Mouse (Mus musculus) gastrocnemius, postnatal 36 days (tissue): ENCODE data around the gene Cnn2. TPM values are rescaled to one million over a fixed set of nuclear protein-coding genes. Genes with fewer than 3 reads are reported as not detected.

Experiments
- DNase-seq, 2 experiments: peaks; one replicate each; pipeline ENCODE4 v3.0.0; 2022
- intact Hi-C: fragments of 180-260 bp; cut with DNase I; formaldehyde crosslinking; loops from one replicate; pipeline ENCODE4 v1.15.1; 2025
- total RNA-seq, 2 experiments: library from RNA; stranded (reverse); gene quantifications; 2 replicates each; pipeline ENCODE4 v1.2.3; 2021

Cnn2 gene
- total RNA-seq, 2 experiments from 2014 or later: 5.2 to 6.0 TPM

DNA sequence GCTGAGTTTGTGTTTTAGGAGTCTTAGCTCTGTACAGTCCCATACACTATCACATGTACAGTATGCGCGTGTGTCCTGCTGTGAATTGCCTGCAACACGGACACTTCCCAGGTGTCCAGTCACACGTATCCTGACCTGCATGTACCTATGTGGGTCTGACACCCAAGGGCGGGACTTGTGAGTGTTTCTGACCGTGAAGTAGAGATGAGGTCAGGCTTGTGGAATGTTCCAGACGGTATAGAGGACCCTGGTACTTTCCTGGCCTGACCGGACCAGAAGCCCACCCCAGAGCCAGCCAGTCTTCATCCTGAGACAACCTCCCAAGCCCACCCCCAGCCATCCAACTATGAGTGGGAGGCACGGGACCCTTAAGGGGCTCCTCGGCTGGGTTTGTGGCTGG, 27.2 kb downstream of the Cnn2 start:
- intact Hi-C loops: no loop called here
- DNase-seq: no peak

DNA sequence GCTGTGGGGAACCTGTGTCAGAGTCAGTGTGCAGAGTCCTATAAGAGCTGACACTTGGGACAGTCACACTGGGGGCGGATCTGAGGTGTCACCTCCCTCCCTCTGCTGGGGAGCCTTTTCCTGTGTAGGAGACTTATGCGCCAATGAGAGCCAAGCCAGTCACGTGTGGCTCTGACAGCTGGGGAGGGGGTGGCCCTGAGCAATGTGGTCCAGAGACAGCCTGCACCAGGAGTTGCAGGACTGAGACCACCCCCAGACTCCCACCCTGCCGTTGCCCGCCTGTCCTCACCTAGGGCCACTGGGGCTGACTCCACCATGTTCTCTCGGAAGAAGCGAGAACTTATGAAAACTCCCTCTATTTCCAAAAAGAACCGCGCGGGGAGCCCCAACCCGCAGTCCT, 28.1 kb downstream of the Cnn2 start, which contains the start of gene Arhgap45:
TSS of gene Arhgap45 (plus strand) at position 143 of the 400 bp plus-strand sequence.
- no peak for DNase-seq
- intact Hi-C loops: no loop called here

DNA sequence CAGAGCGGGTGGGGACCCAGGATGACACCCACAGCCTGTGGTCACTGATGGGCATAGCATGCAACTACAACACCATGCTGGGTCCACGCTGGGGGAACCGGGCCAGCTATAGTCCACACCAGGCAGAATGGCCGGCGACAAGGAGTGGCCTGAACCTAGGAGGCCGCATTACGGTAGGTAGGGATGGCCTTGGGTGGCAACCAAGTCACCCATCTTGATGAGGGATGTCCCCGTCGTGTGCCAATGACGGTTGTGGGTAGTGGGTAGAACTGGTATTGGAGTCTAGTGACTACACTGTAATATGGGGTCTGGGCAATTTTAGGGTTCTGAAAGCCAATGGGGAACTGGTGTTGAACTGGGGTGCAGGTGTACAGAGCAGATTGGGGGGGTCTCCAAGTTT, 28.5 kb downstream of the Cnn2 start:
- intact Hi-C loops: no loop called here
- no peak for DNase-seq

DNA sequence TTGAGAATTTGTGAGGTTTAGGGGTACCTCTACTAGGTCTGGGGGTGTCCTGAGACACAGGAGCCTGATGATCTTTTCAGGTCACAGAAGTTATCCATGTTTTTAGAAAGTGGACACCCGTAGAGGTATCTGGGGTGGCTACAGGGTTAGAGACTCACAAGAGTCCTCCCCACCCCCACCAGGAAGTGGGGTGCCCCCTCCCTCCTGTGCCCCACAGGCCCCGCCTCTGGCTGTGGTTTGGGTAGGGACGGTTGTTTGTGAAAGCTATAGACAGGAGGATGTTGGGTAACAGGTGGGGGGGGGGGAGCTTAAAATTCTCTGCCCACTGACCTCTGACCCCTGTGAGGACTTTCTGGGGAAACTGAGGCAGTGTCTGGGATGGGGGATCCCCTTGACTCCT, 29.0 kb downstream of the Cnn2 start:
- intact Hi-C loops: no loop called here
- no peak for DNase-seq

DNA sequence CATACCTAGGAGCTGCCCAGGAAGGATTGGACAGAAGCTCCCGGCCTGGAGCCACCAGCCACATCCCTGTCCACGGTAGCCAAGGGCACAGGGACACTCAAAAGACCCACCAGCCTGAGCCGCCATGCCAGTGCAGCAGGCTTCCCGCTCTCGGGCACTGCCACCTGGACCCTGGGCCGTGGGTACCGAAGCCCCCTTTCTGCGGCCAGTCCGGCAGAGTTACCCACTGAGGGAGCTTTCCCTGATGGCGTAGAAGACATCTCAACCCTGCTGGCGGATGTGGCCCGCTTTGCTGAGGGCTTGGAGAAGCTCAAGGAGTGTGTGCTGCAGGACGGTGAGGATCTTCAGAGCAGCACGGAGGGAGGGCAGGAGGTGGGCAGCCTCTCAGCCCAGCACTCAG, 29.4 kb downstream of the Cnn2 start:
- intact Hi-C loops: no loop called here
- DNase-seq: no peak

DNA sequence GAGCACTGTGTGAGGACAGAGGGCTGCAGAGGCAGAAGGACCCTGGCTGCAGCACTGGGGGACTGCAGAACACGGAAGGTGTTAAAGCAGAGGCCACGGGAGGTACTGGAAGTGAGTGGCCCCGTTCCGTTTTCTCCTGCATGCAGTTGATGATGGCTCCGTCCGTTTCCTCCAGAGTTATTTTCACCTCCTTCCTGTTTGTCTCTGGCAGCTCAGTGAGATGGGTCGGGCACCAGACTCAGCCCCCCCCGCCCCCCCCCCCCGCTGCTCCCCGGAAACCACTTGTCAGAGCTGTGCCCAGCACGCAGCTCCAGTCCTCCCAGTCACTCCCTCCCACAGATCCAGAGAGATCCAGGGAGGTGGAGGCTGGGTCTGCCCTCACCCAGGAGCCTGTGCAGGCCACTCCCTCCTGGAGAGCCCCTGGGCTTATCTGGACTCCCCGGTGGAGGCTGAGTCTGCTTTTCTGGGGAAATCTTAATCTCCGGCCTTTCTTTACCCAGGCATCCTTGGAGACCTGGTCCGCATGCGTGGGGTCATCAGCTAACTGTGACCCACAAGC, 30.4 kb downstream of the Cnn2 start:
- no peak for DNase-seq
- intact Hi-C loops: no loop called here

DNA sequence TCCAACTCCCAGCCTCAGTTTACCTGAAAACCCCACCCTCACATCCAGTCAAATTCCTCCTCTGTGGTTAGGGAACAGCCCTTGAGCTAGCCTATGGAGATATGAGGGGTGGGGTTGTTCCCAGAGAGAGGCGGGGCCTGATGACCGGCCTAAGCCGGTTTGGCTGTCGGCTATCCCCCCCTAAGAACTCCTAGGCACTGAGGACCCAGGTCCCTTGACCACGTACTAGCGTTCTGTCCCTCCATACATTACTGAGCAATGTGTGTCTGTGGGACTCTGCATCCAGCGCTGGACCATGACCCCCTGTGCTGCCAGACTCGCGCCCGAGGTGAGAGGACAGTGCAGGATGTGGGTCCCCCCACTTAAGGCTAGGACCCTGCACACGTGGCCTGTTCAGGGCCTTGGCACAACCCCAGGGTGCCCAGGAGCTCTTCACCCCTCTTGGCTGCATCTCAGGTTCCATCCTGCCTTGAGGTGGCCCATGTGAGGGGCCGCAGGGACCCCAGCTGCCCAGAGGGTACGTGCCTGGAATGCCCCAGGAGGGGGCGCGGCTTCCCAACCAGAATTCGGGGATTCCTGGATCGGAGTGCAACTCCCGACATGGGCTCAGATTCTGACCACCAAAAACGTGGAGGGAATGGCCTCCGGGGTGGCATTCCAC, 31.2 kb downstream of the Cnn2 start:
- DNase-seq: no peak
- intact Hi-C loops: no loop called here

DNA sequence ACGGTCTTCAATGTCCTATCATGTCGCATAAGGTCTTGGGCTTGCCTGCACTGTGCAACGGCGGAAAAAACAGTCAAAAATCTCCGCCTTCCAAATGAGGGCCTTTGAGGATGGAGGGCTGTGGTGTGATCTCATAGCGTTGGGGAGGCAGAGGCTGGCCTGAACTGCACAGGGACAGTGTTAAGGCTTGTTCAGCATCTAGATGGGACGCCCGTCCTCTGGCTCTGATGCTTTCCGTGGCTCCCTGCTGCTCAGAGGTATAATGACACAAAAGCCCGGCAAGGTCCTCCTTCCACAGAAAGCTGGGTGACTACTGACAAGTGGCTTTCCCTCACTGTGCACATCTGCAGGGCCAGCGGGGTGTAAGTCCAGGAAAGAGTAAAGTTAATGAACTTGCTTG, 31.8 kb downstream of the Cnn2 start:
- intact Hi-C loops: no loop called here
- no peak for DNase-seq

DNA sequence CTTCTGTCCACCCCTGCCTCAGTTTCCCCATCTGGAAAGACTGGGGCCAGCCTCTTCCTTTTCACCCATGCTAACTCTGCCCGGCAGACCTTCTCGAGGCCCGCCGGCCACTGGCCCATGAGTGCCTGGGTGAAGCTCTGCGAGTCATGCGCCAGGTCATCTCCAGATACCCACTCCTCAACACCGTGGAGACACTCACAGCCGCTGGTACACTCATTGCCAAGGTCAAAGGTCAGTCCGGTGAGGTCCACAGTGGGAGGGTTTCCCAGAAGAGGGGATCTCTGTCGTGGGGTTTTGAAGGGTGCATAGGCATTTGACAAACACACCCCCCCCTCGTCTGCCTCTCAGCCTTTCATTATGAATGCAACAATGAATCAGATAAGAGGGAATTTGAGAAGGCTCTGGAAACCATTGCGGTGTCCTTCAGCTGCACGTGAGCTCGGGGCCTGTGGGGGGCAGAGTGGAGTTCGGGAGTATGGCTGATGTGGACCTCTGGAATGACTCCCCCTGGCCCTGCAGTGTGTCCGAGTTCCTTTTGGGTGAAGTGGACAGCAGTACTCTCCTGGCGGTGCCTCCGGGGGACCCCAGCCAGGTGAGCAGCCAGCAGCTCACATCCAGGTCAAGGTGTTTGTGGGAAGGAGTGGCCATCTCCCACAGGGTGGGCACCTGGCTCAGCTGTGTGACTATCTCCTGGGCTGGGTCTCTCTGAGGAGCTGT, 32.4 kb downstream of the Cnn2 start:
- intact Hi-C loops: no loop called here
- no peak for DNase-seq

DNA sequence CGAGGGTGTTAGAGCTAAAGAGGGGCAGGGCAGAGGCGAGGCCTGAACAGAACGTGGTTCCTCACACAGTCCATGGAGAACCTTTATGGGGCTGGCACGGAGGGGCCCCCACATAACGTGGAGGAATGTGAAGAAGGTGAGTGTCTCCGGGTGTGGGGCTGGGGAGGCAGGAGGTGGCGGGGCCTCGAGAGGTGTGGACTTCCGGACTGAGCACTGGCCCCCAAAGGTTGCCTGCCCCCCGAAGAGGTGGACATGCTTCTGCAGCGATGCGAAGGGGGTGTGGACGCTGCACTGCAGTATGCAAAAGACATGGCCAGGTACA, 32.9 kb downstream of the Cnn2 start:
- intact Hi-C loops: no loop called here
- DNase-seq: no peak

DNA sequence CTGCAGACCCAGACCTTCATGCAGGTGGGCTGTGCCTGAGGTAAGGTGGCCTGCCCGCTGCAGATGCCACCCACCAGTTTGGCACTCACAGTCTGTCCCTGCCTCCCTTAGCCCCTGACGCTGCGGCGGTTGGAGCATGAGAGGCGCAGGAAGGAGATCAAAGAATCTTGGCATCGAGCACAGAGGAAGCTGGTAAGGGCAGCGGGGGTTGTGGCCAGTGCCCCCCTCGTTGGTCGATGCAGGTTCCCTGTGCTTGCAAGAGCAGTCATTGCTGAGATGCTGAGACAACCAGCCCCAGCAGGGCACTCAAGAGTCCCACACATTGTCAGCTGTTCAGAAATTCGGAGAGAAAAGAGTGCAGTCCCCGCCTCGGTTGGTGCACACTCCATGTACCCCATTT, 33.8 kb downstream of the Cnn2 start:
- DNase-seq: no peak
- intact Hi-C loops: no loop called here

DNA sequence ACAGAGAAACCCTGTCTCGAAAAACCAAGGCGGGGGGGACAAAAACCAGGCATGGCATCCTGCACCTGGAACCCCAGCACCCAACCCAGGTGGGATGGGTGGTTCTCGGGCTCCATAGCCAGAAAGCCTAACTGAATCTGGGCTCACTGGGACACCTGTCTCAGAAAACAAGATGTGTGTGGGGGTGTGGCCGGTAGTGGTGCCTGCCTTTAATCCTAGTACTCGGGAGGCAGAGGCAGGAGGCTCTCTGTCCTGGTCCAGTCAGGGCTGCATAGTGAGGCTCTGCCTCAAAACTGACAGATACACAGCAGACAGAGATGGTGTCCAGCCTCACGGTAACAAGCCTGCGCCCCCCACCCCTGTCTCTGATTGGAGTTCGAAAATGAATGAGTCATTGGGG, 34.4 kb downstream of the Cnn2 start:
- no peak for DNase-seq
- intact Hi-C loops: no loop called here

DNA sequence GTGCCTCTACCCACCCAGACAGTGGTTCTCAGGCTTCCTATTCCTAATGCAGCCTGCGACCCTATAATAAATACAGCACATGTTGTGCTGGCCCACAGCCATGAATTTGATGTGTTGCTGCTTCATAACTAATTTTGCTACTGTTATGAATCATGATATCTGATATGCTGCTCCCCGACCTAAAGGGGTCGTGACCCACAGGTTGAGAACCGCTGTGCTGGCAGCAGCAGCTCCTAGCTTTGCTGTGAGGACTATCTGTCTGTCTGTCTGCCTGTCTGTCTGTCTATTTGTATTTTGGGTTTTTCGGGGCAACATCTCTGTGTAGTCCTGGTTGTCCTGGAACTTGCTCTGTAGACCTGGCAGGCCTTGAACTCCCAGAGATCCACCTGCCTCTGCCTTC, 35.4 kb downstream of the Cnn2 start:
- intact Hi-C loops: no loop called here

DNA sequence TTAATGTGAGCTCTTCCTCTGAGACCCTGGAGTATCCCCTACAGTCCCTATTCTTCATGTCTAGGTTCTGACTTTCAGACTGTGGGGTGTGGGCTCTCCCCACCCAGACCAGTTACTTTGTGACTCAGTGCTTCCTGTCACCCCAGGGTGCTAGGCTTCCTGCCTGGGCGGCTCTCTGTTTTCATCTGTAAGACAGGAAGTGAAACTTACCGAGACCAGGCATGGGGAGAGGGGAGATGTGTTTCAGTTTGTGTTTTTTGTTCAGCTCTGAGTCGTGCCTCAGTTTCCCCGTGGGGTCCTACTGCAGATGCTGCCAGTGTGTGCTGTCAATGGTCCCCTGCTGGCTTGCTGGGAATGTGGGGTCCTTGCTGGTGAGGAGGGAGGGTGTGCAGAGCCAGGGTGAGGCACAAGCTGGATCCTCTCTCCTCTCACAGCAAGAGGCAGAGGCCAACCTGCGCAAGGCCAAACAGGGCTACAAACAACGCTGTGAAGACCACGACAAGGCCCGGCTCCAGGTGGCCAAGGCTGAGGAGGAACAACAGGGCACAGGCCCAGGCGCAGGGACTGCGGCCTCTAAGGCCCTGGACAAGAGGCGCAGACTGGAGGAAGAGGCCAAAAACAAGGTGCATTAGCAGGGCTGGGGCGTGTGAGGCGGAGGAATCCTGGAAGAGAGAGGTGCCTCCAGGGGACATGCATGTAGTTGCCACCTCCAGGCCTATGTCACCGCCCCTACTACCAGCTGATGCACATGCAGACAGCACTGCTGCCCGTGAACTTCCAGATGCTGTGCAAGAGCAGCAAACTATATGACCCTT, 36.1 kb downstream of the Cnn2 start:
- no peak for DNase-seq
- intact Hi-C loops: no loop called here

More for the DNA sequence above, 35.4 kb downstream of the Cnn2 start:
- DNase-seq: no peak

DNA sequence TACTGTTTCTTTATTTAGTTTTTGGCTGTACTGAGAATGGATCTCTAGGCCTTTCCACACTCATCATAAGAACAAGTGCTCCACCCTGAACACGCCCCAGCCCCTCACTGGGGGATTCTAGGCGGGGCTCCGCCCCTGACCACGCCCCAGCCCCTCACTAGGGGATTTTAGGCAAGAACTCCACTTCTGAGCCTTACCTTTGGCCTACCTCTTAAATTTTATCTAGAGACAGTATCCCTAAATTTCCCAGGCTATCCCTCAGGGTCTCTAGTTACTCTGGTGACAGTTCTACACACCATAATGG, 36.6 kb downstream of the Cnn2 start:
- DNase-seq: no peak
- intact Hi-C loops: no loop called here

DNA sequence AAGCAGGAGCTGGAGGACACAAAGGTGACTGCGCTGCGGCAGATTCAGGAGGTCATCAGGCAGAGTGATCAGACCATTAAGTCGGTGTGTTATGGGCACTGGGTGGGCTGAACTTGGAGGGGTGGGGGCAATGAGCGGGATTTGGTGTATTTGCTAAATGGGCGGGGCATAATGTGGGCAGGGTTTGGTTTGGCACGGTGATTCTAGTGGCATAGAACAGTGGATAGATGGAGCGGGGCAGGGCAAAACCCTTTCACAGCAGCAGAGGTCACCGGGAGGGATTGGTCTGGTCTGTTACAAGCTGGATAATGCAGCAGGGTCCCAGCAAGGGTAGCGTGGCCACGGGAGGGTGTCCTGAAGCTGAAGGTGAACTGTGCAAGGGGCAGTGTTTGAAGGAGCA, 37.1 kb downstream of the Cnn2 start:
- DNase-seq: no peak
- intact Hi-C loops: no loop called here

DNA sequence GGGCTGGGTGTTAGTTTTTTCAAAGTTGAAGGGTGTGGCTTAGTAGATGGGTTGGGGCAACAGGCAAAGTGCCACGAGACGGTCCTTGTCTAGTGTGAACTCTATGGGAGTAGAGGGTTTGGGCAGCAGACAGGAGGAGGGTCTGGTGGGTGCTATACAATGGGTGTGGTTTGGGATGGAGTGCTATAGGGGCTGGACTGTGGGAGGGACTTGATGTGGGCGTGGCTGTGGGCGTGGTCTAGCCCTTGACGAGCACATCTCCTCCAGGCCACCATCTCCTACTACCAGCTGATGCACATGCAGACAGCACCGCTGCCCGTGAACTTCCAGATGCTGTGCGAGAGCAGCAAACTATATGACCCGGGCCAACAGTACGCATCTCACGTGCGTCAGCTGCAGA, 37.5 kb downstream of the Cnn2 start:
- intact Hi-C loops: no loop called here
- no peak for DNase-seq

DNA sequence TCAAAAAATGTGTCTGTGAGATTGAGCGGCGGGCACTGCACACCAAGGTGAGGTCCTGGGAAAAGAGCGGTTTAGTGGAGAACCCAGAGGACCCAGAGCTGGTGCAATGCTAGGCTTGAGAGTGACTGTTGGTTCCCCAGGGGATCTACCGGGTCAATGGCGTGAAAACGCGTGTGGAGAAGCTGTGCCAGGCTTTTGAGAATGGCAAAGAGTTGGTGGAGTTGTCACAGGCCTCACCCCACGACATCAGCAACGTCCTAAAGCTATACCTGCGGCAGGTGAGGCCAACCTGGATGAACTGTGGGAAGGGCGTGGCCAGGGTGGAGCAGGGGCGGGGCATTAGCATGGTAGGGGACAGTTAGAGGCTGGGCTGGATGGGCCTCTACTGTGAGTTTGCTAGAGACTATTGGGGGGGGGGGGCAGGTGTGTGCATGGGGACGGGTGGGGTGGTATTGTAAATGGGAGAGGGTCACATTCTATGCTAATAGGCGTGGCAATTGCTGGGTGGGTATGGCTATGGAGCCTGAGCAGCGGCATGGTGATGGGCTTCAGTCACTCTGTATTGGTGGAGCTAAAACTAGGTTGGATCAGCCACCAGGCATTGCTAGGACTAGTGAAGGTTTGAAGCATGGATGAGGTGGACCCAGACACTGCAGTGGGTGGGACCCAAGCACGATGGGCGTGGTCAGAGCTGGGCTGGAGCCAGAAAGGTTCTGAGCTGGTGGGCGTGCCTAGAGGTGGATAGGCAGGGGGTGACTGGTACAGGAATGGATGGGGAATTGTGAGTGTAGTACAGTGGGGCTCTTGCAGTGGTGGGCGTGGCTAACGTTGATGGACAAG, 39.5 kb downstream of the Cnn2 start:
- no peak for DNase-seq
- intact Hi-C loops: no loop called here

DNA sequence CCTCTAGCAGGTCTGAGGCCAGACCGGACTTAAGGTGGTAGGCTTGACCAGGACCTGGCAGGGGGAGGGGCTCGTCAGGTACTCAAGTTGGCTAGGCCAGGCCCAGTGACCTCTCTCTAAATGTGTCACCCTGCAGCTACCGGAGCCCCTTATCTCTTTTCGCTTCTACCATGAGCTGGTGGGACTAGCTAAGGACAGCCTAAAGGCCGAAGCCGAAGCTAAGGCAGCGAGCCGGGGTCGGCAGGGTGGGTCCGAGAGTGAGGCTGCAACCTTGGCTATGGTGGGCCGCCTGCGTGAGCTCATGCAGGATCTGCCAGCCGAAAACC, 40.1 kb downstream of the Cnn2 start:
- intact Hi-C loops: no loop called here
- no peak for DNase-seq

DNA sequence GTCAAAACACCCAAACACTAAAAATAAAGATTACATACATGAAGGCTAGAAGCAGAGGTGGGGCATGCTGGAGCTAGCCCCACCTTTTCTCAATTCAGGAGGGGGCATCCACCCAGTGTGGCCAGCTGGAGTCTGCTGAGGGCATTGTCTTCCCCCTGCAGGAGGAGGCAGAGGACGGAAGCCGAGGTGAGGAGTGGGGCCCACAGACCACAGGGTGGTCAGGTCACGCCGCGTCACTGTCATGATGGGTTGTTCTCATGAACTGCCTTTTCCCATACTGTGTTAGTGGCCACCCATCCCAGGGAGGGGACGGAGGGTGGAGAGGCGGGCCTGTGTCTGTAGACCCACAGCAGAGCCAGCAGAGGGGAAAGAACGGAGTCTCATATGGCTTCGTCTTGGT, 41.8 kb downstream of the Cnn2 start:
- intact Hi-C loops: loop anchor here (5.0 kb wide), 1 partner anchor 82 kb away; no protein-coding TSS in a partner anchor
- DNase-seq: no peak

DNA sequence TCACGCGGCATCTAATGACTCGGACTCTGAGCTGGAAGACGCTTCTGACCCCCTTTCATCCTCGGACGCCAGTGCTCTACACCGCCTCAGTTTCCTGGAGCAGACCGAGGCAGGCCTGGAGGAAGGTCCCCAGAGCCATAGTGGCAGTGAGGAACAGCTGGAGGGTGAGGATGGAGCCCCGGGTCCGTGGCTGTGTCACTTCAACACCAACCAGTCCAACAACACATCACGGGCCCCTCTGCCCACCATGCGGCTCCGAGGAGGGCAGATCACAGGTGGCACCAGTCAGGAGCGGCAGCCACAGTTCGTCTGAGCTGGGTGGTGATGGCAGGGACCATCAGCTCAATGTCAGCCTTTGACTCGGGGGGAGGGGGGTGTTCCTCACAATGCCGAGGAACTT, 42.4 kb downstream of the Cnn2 start:
- intact Hi-C loops: loop anchor here (5.0 kb wide), 1 partner anchor 82 kb away; no protein-coding TSS in a partner anchor
- DNase-seq: no peak
